Mouse (Mus musculus) hindbrain, embryonic 11.5 days (tissue): Measurements from ENCODE around the gene Zdhhc13. TPM values are rescaled to one million over a fixed set of nuclear protein-coding genes. Genes with fewer than 3 reads are reported as not detected.

Experiments used
- ATAC-seq: fragments of 200-750 bp; cut with Nextera tagmentation; 2 replicates; pipeline ENCODE4 v1.8.0; 2017; ENCODE audit warnings: mild to moderate bottlenecking, moderate TSS enrichment, moderate library complexity; ENCODE audit not compliant: low FRiP score
- DNase-seq: peaks from one replicate; pipeline ENCODE4 v3.0.0-alpha.2; 2015; ENCODE audit warnings: low spot score
- H3K27ac ChIP-seq: fragments of 300-500 bp; sonication (generic); 2 replicates; pipeline ENCODE4 v1.5.1; 2014; ENCODE audit warnings: mild to moderate bottlenecking, low read depth, low read length
- H3K27me3 ChIP-seq: fragments of 300-500 bp; sonication (generic); 2 replicates; pipeline ENCODE4 v1.6.1; 2014; ENCODE audit warnings: mild to moderate bottlenecking, low read length, moderate library complexity, mixed read lengths; ENCODE audit not compliant: control insufficient read depth, insufficient read depth
- H3K36me3 ChIP-seq: fragments of 300-500 bp; sonication (generic); 2 replicates; pipeline ENCODE4 v1.6.1; 2014; ENCODE audit warnings: mild to moderate bottlenecking, low read length, moderate library complexity, mixed read lengths; ENCODE audit not compliant: control insufficient read depth, insufficient read depth
- H3K4me1 ChIP-seq: fragments of 300-500 bp; sonication (generic); replicated peaks from 2 replicates; pipeline ENCODE4 v1.6.1; 2014; ENCODE audit warnings: low read length, mixed read lengths; ENCODE audit not compliant: control insufficient read depth, insufficient read depth
- H3K4me2 ChIP-seq: fragments of 300-500 bp; sonication (generic); replicated peaks from 2 replicates; pipeline ENCODE4 v1.6.1; 2014; ENCODE audit warnings: mild to moderate bottlenecking, low read depth, low read length
- H3K4me3 ChIP-seq: fragments of 300-500 bp; sonication (generic); 2 replicates; pipeline ENCODE4 v1.5.1; 2014; ENCODE audit warnings: low read depth, low read length
- H3K9ac ChIP-seq: fragments of 300-500 bp; sonication (generic); 2 replicates; pipeline ENCODE4 v1.6.1; 2014; ENCODE audit warnings: low read depth, low read length
- H3K9me3 ChIP-seq: fragments of 300-500 bp; sonication (generic); 2 replicates; pipeline ENCODE4 v1.6.1; 2016; ENCODE audit warnings: low read length; ENCODE audit not compliant: control insufficient read depth
- WGBS: fragments of 180-500 bp; shearing (Covaris S2); extraction: QIAGEN DNeasy Blood & Tissue Kit; methylation state at CpG from one replicate; pipeline ENCODE4 v1.1.7; 2014; 5-methylcytosine and 5-hydroxymethylcytosine counted together
- polyA plus RNA-seq: library from polyadenylated mRNA; unstranded; fragments of >200 nt; fragmentation: Nextera tagmentation; extraction: Ambion mirVana; gene quantifications from 2 replicates; pipeline ENCODE4 v1.2.1, GENCODE M21; 2014

Gene Zdhhc13
- polyA plus RNA-seq, 1 experiment from 2014 or later: 40.9 TPM

- Histone ChIP-seq H3K27me3 (no peaks in the 10 kb centered on the region), H3K9ac (no peak overlapping the region), H3K4me1 (no peaks in the 10 kb centered on the region), H3K9me3 (no peaks in the 10 kb centered on the region), H3K27ac (no peak overlapping the region), H3K4me2 (no peak overlapping the region), H3K36me3 (no peaks in the 10 kb centered on the region), H3K4me3 (no peak overlapping the region)
- DNase-seq (no peak), ATAC-seq (no peak)
- 89% methylated on average over 13 of the region's 13 CpGs for WGBS
Measured at GRCm38 (mm10) chr7:48853496-48853895, 64.7 kb downstream of the Zdhhc13 start.

DNA sequence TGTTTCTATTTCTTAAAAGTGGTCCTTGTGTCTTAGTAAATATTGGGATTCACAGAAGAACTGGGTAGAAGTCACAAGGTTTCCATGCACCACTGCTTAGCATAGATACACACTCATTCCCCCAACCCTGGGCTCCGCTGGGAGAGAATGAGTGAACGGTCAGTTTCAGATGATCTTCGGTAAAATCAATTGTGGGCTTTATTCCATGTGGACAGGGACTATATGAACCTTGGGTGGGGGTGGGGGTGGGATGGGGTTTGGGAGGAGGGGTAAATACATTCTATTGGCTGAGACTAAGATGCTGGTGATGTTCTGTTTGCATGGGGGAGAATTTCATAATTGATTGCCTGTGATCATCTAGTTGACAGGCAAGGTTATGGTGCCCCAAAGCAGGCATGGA is 66.7 kb downstream of the Zdhhc13 start:
- 98% methylated on average over 3 of the region's 3 CpGs for WGBS

DNA sequence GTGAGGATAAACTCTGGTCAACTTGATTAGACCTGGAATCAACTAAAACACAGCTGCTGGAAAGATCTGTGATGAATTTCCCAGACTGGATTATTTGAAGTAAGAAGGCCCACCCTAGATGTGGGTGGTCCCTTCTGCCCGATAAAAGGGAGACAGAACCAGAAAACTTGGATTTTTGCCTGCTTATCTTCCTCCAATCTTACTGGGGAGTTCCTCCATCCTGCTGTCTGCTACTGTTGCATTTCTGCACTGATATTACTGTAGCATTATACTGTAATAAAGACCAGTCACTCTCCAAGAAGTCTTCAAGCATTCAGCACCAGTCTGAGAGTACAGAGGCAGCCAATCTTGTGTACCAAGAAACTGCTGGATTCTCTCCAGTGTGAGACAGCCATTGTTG is 69.5 kb downstream of the Zdhhc13 start:
- 92% methylated on average over 1 of the region's 1 CpGs for WGBS
- Histone ChIP-seq H3K27me3 (no peaks in the 10 kb centered on the region), H3K9me3 (no peaks in the 10 kb centered on the region), H3K27ac (no peak overlapping the region), H3K4me1 (no peaks in the 10 kb centered on the region), H3K36me3 (no peaks in the 10 kb centered on the region), H3K4me3 (no peak overlapping the region), H3K9ac (no peak overlapping the region), H3K4me2 (no peak overlapping the region)
- ATAC-seq (no peak), DNase-seq (no peak)

More for the DNA sequence above, 66.7 kb downstream of the Zdhhc13 start:
- ATAC-seq (no peak), DNase-seq (no peak)
- Histone ChIP-seq H3K27me3 (no peaks in the 10 kb centered on the region), H3K9me3 (no peaks in the 10 kb centered on the region), H3K36me3 (no peaks in the 10 kb centered on the region), H3K27ac (no peak overlapping the region), H3K9ac (no peak overlapping the region), H3K4me1 (no peaks in the 10 kb centered on the region), H3K4me2 (no peak overlapping the region), H3K4me3 (no peak overlapping the region)

DNA sequence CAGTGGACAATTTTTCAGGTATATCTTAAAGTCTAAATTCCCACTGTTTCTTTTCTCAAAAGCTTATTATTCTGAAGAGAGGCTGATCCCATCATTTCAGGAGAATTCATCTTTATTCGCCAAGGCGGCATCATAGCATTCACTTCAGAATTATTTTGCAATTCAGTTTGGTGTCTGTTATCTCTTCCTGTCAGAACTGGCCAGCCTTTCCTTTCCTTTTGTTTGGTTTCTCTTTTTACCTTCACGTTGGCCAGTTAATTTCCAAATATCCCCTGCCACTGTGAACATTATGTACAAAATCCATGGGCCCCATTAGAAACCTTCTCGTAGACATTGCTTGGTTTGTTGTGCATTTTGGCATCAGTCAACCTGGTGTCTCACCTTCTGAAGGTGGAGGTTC is 70.6 kb downstream of the Zdhhc13 start:
- H3K9me3 ChIP-seq: no peaks in the 10 kb centered on the region
- H3K4me1 ChIP-seq: no peaks in the 10 kb centered on the region
- WGBS: 89% methylated on average over 4 of the region's 4 CpGs
- no peaks in the 10 kb centered on the region for H3K27me3 ChIP-seq
- ATAC-seq (no peak), DNase-seq (no peak)
- H3K4me3 ChIP-seq: no peak overlapping the region
- H3K36me3 ChIP-seq: no peaks in the 10 kb centered on the region
- H3K4me2 ChIP-seq: no peak overlapping the region
- no peak overlapping the region for H3K27ac ChIP-seq
- no peak overlapping the region for H3K9ac ChIP-seq

GRCm38 (mm10) chr7:48860948-48861347 is 72.1 kb downstream of the Zdhhc13 start:
- Histone ChIP-seq H3K4me1 (no peaks in the 10 kb centered on the region), H3K36me3 (no peaks in the 10 kb centered on the region), H3K4me2 (no peak overlapping the region), H3K9ac (no peak overlapping the region), H3K9me3 (no peaks in the 10 kb centered on the region), H3K27ac (no peak overlapping the region), H3K27me3 (no peaks in the 10 kb centered on the region), H3K4me3 (no peak overlapping the region)
- ATAC-seq (no peak), DNase-seq (no peak)
- 72% methylated on average over 1 of the region's 1 CpGs for WGBS

- WGBS: 91% methylated on average over 4 of the region's 4 CpGs
- H3K27ac ChIP-seq: no peak overlapping the region
- no peak for ATAC-seq
- no peaks in the 10 kb centered on the region for H3K4me1 ChIP-seq
- no peak overlapping the region for H3K4me2 ChIP-seq
- H3K9me3 ChIP-seq: no peaks in the 10 kb centered on the region
- H3K4me3 ChIP-seq: no peak overlapping the region
- H3K27me3 ChIP-seq: no peaks in the 10 kb centered on the region
- no peak overlapping the region for H3K9ac ChIP-seq
- no peak for DNase-seq
- H3K36me3 ChIP-seq: no peaks in the 10 kb centered on the region
Measured at GRCm38 (mm10) chr7:48861796-48862195, 73.0 kb downstream of the Zdhhc13 start.

- Histone ChIP-seq H3K4me1 (no peaks in the 10 kb centered on the region), H3K27me3 (no peaks in the 10 kb centered on the region), H3K36me3 (peaks cover 3% of the 10 kb centered on the region; the same call in 1 of the 2 replicates), H3K9ac (no peak overlapping the region), H3K9me3 (no peaks in the 10 kb centered on the region), H3K4me3 (no peak overlapping the region), H3K4me2 (no peak overlapping the region), H3K27ac (no peak overlapping the region)
- no peak for DNase-seq
- ATAC-seq: no peak
Measured at GRCm38 (mm10) chr7:48864199-48864598, 75.4 kb downstream of the Zdhhc13 start.

DNA sequence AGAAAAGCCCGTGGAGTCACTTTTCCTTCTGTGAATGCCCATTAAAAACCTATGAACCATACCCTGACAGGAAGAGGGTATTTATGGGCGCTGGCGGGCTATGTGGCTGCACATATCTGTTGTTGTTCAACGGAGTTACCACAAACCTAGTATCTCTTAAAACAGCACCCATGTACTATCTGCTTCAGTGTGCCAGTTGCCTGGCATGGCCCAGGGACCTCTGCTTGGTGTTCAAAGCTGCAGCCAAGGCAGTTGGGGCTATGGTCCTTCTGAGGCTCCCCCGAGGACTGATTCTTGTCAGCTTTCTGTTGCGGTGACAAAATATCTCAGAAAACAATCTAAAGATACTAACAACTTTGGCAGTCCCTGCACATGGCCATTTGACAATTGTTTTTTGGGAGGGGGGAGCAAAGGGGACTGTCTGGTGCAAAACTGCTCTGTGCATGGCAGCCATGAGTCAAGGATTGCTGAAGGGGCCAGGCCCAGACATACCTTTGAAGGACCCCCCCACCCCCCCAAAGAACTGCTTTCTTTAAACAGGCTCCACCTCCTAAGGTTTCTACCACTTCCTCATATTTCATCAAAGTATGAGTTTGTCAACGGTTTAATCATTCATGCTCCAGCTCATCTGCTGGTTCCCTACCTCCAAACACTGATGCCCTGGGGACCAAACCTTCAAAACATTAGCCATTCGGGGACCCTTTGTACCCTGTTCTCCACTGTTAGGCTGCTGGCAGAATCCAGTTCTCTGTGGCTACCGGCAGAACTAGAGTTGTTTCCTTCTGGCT is 76.1 kb downstream of the Zdhhc13 start:
- no peak for ATAC-seq
- Histone ChIP-seq H3K4me2 (no peak overlapping the region), H3K9ac (no peak overlapping the region), H3K27me3 (no peaks in the 10 kb centered on the region), H3K9me3 (no peaks in the 10 kb centered on the region), H3K36me3 (peaks cover 6% of the 10 kb centered on the region; the same call in 1 of the 2 replicates), H3K4me1 (no peaks in the 10 kb centered on the region), H3K4me3 (no peak overlapping the region), H3K27ac (no peak overlapping the region)
- no peak for DNase-seq
- 95% methylated on average over 9 of the region's 9 CpGs for WGBS

DNA sequence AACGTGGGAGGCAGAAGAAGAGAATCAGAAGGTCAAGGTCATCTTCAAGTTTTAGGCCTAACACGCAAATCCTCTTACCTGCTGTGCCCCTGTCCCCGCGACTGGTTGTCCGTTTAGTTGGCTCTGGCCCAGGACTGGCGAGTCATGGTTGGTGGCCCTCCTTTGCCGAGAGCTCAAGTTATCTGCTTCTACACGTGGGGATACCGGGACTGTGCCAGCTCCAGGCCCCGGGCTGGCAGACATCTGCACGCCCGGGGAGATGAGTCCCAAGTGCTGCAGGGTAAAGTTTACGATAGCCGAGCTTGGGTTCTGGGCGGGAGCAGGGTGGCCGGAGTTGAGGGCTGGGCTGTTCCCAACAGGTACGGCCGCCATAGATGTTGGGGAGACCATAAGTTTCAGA is 78.8 kb downstream of the Zdhhc13 start:
- Histone ChIP-seq H3K4me2 (no peak overlapping the region), H3K27ac (no peak overlapping the region), H3K4me1 (no peaks in the 10 kb centered on the region), H3K9me3 (no peaks in the 10 kb centered on the region), H3K27me3 (no peaks in the 10 kb centered on the region), H3K9ac (no peak overlapping the region), H3K4me3 (no peak overlapping the region), H3K36me3 (peaks cover 12% of the 10 kb centered on the region; the same call in 1 of the 2 replicates)
- DNase-seq (no peak), ATAC-seq (no peak)
- WGBS: 96% methylated on average over 18 of the region's 18 CpGs
